Mouse (Mus musculus) Patski (cell line): ENCODE data around the gene Hist2h2aa1. TPM values are rescaled to one million over a fixed set of nuclear protein-coding genes. Genes with fewer than 3 reads are reported as not detected.
"Not testable (repeated sequence)": the region's sequence is repeated elsewhere in the genome, so short reads cannot be mapped to it uniquely, and the experiment has no call there.

Experiments used
- ATAC-seq: fragments of 100-300 bp; one replicate; pipeline ENCODE4 v1.8.0; 2021
- CTCF ChIA-PET: fragments of 350-600 bp; sonication (Branson Sonifier 250); formaldehyde crosslinking; loops from one replicate; lab custom pipeline; 2022; ENCODE audit warnings: inconsistent platforms; lab: Charles Lee
- POLR2A ChIA-PET: fragments of 350-600 bp; sonication (Branson Sonifier 250); formaldehyde crosslinking; loops from one replicate; lab custom pipeline; 2022; ENCODE audit warnings: antibody characterized with exemption, inconsistent platforms; lab: Charles Lee
- DNase-seq: peaks from one replicate; pipeline ENCODE4 v3.0.0-alpha.2; 2011; ENCODE audit warnings: low read depth, low spot score
- H3K27me3 ChIP-seq: fragments of 371-371 bp; one replicate; pipeline ENCODE4 v1.5.1; 2021
- CTCF ChIP-seq: fragments of 100-300 bp; IDR thresholded peaks from one replicate; pipeline ENCODE4 v1.5.1; 2021
- in situ Hi-C: fragments of 300-500 bp; cut with MboI; formaldehyde crosslinking; loops from 3 replicates; pipeline ENCODE4 v1.11.1; 2018; ENCODE audit warnings: low pct_unique_long_range_greater_than_20kb, mixed read lengths
- polyA plus RNA-seq: library from polyadenylated mRNA; unstranded; gene quantifications from one replicate; pipeline ENCODE4 v1.2.3, GENCODE M21; 2021

Hist2h2aa1 gene
- polyA plus RNA-seq, 1 experiment from 2014 or later: 8.0 TPM

- in situ Hi-C loops: loop anchor here (5.0 to 10.0 kb wide), 3 partner anchors 38 to 220 kb away; no protein-coding TSS in a partner anchor
- peak; percentile 68 for TF ChIP-seq CTCF
- DNase-seq: no peak
- ATAC-seq: no peak
- CTCF ChIA-PET: interaction anchor here (0.9 to 3.5 kb wide), 8 partner anchors 14 to 218 kb away, joined by 3 to 20 read pairs (median 4); partner anchors contain the start of gene Hist2h2bb
- POLR2A ChIA-PET: interaction anchor here (1.4 kb wide), 1 partner anchor 11 kb away, joined by 4 read pairs; no protein-coding TSS in a partner anchor
- H3K27me3 ChIP-seq: no peaks in the 10 kb centered on the region
Observed at GRCm38 (mm10) chr3:96284457-96284856, 39.2 kb downstream of the Hist2h2aa1 start.

GRCm38 (mm10) chr3:96287334-96287733 is 42.0 kb downstream of the Hist2h2aa1 start:
- H3K27me3 ChIP-seq: not testable (repeated sequence)
- TF ChIP-seq CTCF: peak; percentile 87

GRCm38 (mm10) chr3:96289201-96289600 is 43.9 kb downstream of the Hist2h2aa1 start:
- no peak for ATAC-seq

More at GRCm38 (mm10) chr3:96287334-96287733, 42.0 kb downstream of the Hist2h2aa1 start:
- POLR2A ChIA-PET, DNase-seq, ATAC-seq: not testable (repeated sequence)
- CTCF ChIA-PET: interaction anchor here (0.7 to 2.8 kb wide), 14 partner anchors 9 to 255 kb away, joined by 3 to 26 read pairs (median 4); no protein-coding TSS in a partner anchor
- in situ Hi-C loops: loop anchor here (10.0 kb wide), 1 partner anchor 217 kb away; no protein-coding TSS in a partner anchor

GRCm38 (mm10) chr3:96290727-96291126 is 45.4 kb downstream of the Hist2h2aa1 start:
- DNase-seq, CTCF ChIA-PET, in situ Hi-C loops, ATAC-seq, H3K27me3 ChIP-seq: not testable (repeated sequence)
- POLR2A ChIA-PET: interaction anchor here (1.5 kb wide), 1 partner anchor 38 kb away, joined by 3 read pairs; no protein-coding TSS in a partner anchor

More at GRCm38 (mm10) chr3:96289201-96289600, 43.9 kb downstream of the Hist2h2aa1 start:
- POLR2A ChIA-PET: no interaction called here
- no peak for DNase-seq
- in situ Hi-C loops: loop anchor here (10.0 kb wide), 1 partner anchor 216 kb away; no protein-coding TSS in a partner anchor
- TF ChIP-seq CTCF: no peak
- H3K27me3 ChIP-seq: no peaks in the 10 kb centered on the region
- CTCF ChIA-PET: interaction anchor here (1.1 to 1.9 kb wide), 2 partner anchors 9 to 11 kb away, joined by 4 to 7 read pairs; no protein-coding TSS in a partner anchor

GRCm38 (mm10) chr3:96292641-96293040 is 47.3 kb downstream of the Hist2h2aa1 start:
- ChIA-PET POLR2A (no interaction called here), CTCF (no interaction called here)
- no peak for TF ChIP-seq CTCF
- DNase-seq (no peak), ATAC-seq (no peak)
- in situ Hi-C loops: no loop called here
- no peaks in the 10 kb centered on the region for H3K27me3 ChIP-seq

- H3K27me3 ChIP-seq: no peaks in the 10 kb centered on the region
- in situ Hi-C loops: no loop called here
- DNase-seq: no peak
- TF ChIP-seq CTCF: no peak
- POLR2A ChIA-PET: no interaction called here
- no peak for ATAC-seq
- CTCF ChIA-PET: no interaction called here
Observed at GRCm38 (mm10) chr3:96293368-96293767, 48.1 kb downstream of the Hist2h2aa1 start.

- ChIA-PET CTCF (no interaction called here), POLR2A (interaction anchor here (0.7 kb wide), 1 partner anchor 32 kb away, joined by 3 read pairs; no protein-coding TSS in a partner anchor)
- no peaks in the 10 kb centered on the region for H3K27me3 ChIP-seq
- no peak for TF ChIP-seq CTCF
- DNase-seq (no peak), ATAC-seq (no peak)
- in situ Hi-C loops: no loop called here
Observed at GRCm38 (mm10) chr3:96293787-96294186, 48.5 kb downstream of the Hist2h2aa1 start, which contains the start of gene Fcgr1. Fcgr1 (minus strand) TSS chr3:96293969.

Other genes starting within 250 kb of the Hist2h2aa1 start
- 118 TPM for gene Plekho1, start 249.5 kb upstream of the Hist2h2aa1 start, polyA plus RNA-seq
- 36.2 TPM for gene Vps45, start 187.0 kb upstream of the Hist2h2aa1 start, polyA plus RNA-seq
- gene Otud7b, start 141.0 kb upstream of the Hist2h2aa1 start, polyA plus RNA-seq: 45.3 TPM
- gene Mtmr11, start 83.5 kb upstream of the Hist2h2aa1 start, polyA plus RNA-seq: 104 TPM
- 119 TPM for gene Sf3b4, start 73.2 kb upstream of the Hist2h2aa1 start, polyA plus RNA-seq
- gene Sv2a, start 64.3 kb upstream of the Hist2h2aa1 start, polyA plus RNA-seq: 13.8 TPM
- gene Bola1, start 25.8 kb upstream of the Hist2h2aa1 start, polyA plus RNA-seq: 55.3 TPM
- gene Hist2h2ab, start 25.6 kb upstream of the Hist2h2aa1 start, polyA plus RNA-seq: 1.0 TPM
- gene Hist2h2ac, start 24.6 kb upstream of the Hist2h2aa1 start, polyA plus RNA-seq: 3.4 TPM
- 5.6 TPM for gene Hist2h2be, start 24.4 kb upstream of the Hist2h2aa1 start, polyA plus RNA-seq
- gene Hist2h3c2, start 6.4 kb upstream of the Hist2h2aa1 start, polyA plus RNA-seq: 3.7 TPM
- gene Hist2h2aa2, start 5.2 kb upstream of the Hist2h2aa1 start, polyA plus RNA-seq: 13.1 TPM
- not detected for gene Hist2h3c1, start 1.2 kb downstream of the Hist2h2aa1 start, polyA plus RNA-seq
- 0.72 TPM for gene Hist2h4, start 17.8 kb downstream of the Hist2h2aa1 start, polyA plus RNA-seq
- gene Hist2h3b, start 23.2 kb downstream of the Hist2h2aa1 start, polyA plus RNA-seq: 0.83 TPM
- 8.0 TPM for gene Hist2h2bb, start 24.3 kb downstream of the Hist2h2aa1 start, polyA plus RNA-seq
- 0.50 TPM for gene Fcgr1, start 48.5 kb downstream of the Hist2h2aa1 start, polyA plus RNA-seq
- gene BC107364, start 206.8 kb downstream of the Hist2h2aa1 start, polyA plus RNA-seq: not detected